8 mouse cellular contexts compared by ENCODE assay signal in the genomic region with DNA sequence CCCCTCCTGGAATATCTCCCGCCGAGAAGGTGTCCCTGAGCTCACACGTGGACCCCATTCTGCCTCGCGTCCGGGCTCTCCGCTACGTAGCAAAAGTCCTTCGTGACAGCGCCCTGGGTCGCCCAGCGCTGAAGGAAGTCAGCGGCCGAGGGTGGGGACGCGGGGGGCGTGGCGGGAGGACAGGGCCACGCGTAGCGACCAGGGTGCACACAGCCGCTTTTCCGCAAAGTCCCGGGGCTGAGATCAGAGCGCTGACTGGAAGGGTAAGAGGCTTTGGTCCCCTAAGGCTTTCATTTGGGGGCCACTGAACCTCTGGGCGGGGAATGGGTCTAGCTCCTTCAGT. TPM values are rescaled to one million over a fixed set of nuclear protein-coding genes. Genes with fewer than 3 reads are reported as not detected.
DNase-seq lines count a peak whose midpoint lies in the region; ATAC-seq and TF ChIP-seq lines count a peak whose summit lies in the region.

No protein-coding gene starts in this region.

- 0% methylated on average over 25 of the region's 26 CpGs for WGBS in hindbrain, postnatal 0 days
- WGBS in liver, embryonic 15.5 days (ENCODE audit: insufficient replicate concordance) = under 1% methylated on average over 25 of the region's 26 CpGs

- TF ChIP-seq CTCF in hindbrain, postnatal 0 days (IDR thresholded peaks at IDR 0.05; ENCODE audit: low read depth) = no peak

- no peaks in the 10 kb centered on the region for H3K27me3 ChIP-seq in hindbrain, postnatal 0 days (ENCODE audit: insufficient read depth, low read length)
- peaks cover 21% of the 10 kb centered on the region for H3K27me3 ChIP-seq in liver, embryonic 15.5 days

- intact Hi-C loops in gastrocnemius, postnatal 14 days (cut with DNase I; ENCODE audit: low total_unique reads) = no loop called here
- intact Hi-C loops in left cerebral cortex, postnatal 14 days (cut with DNase I) = no loop called here

- DNase-seq in B cell, adult 2 months = peak; percentile 73 to 74
- DNase-seq in adrenal gland, adult 2 months = peak; percentile 52
- peak; percentile 51 for DNase-seq in gastrocnemius, postnatal 14 days
- DNase-seq in hindbrain, postnatal 0 days (ENCODE audit: low spot score) = no peak
- peak; percentile 66 for DNase-seq in naive thymus-derived CD4-positive, alpha-beta T cell, adult 2 months (ENCODE audit: low read depth)
- peak; percentile 74 for DNase-seq in thymus, postnatal 14 days
- no peak for DNase-seq in left cerebral cortex, postnatal 14 days (ENCODE audit: low spot score in 2 of 2)

- 0 out of 2 replicates have a peak overlapping the region, but pooled peaks have one; percentile 17 for H3K9ac ChIP-seq in hindbrain, postnatal 0 days (replicated peaks; ENCODE audit: low read length)
- H3K9ac ChIP-seq in liver, embryonic 15.5 days = no peak overlapping the region

- H3K4me2 ChIP-seq in hindbrain, postnatal 0 days (ENCODE audit: low read depth, low read length) = peak overlapping the region; percentile 79
- H3K4me2 ChIP-seq in liver, embryonic 15.5 days = peak overlapping the region; percentile 69

- H3K27ac ChIP-seq in hindbrain, postnatal 0 days = no peak overlapping the region
- H3K27ac ChIP-seq in liver, embryonic 15.5 days (replicated peaks) = peak overlapping the region; percentile 24

- H3K4me3 ChIP-seq in hindbrain, postnatal 0 days (ENCODE audit: low read length) = peak overlapping the region; percentile 38
- H3K4me3 ChIP-seq in liver, embryonic 15.5 days (replicated peaks) = peak overlapping the region; percentile 51

- H3K9me3 ChIP-seq in hindbrain, postnatal 0 days (ENCODE audit: low read length) = no peaks in the 10 kb centered on the region
- H3K9me3 ChIP-seq in liver, embryonic 15.5 days (replicated peaks) = no peaks in the 10 kb centered on the region

- H3K36me3 ChIP-seq in hindbrain, postnatal 0 days (ENCODE audit: insufficient read depth, low read length) = no peaks in the 10 kb centered on the region
- no peaks in the 10 kb centered on the region for H3K36me3 ChIP-seq in liver, embryonic 15.5 days (replicated peaks)

- peaks cover 5% of the 10 kb centered on the region; the same call in 1 of the 2 replicates for H3K4me1 ChIP-seq in hindbrain, postnatal 0 days (ENCODE audit: insufficient read depth, low read length)
- peaks cover 8% of the 10 kb centered on the region; the same call in 1 of the 2 replicates for H3K4me1 ChIP-seq in liver, embryonic 15.5 days (replicated peaks)

- no peak for ATAC-seq in hindbrain, postnatal 0 days
- peak; percentile 62 for ATAC-seq in liver, embryonic 15.5 days (ENCODE audit: insufficient read depth)

RNA-seq across cellular contexts. Expression of a gene that starts 0.4 kb away (rescaled TPM):
- total RNA-seq in adrenal gland, adult 2 months (2021) = not detected
- not detected in 2 replicates for polyA plus RNA-seq in adrenal gland, adult 2 months (2012; rRNA removed)
- total RNA-seq in gastrocnemius, postnatal 14 days (2021) = under 1 TPM in 1 of 2 experiments, not detected in 1; 0.12 TPM
- not detected in 2 replicates for total RNA-seq in hindbrain, postnatal 0 days (2014; rRNA removed)
- polyA plus RNA-seq in hindbrain, postnatal 0 days (2015; fragmentation: Nextera tagmentation; extraction: Ambion mirVana) = 0.23 and 0.33 TPM in 2 replicates
- 9.2 and 10.2 TPM in 2 replicates for polyA plus RNA-seq in liver, embryonic 15.5 days (2015; fragmentation: Nextera tagmentation; extraction: Ambion mirVana)
- total RNA-seq in left cerebral cortex, postnatal 14 days (2021) = not detected

RNA-seq across cellular contexts. Expression of a gene that starts 32.8 kb away (rescaled TPM):
- total RNA-seq in adrenal gland, adult 2 months (2021) = not detected
- not detected in 2 replicates for polyA plus RNA-seq in adrenal gland, adult 2 months (2012; rRNA removed)
- not detected for total RNA-seq in gastrocnemius, postnatal 14 days (2021)
- total RNA-seq in hindbrain, postnatal 0 days (2014; rRNA removed) = 0.25 TPM in 1 of 2 replicates, not detected in the other
- 0.10 and 0.48 TPM in 2 replicates for polyA plus RNA-seq in hindbrain, postnatal 0 days (2015; fragmentation: Nextera tagmentation; extraction: Ambion mirVana)
- 0.03 and 0.08 TPM in 2 replicates for polyA plus RNA-seq in liver, embryonic 15.5 days (2015; fragmentation: Nextera tagmentation; extraction: Ambion mirVana)
- not detected for total RNA-seq in left cerebral cortex, postnatal 14 days (2021)

RNA-seq across cellular contexts. Expression of a gene that starts 42.1 kb away (rescaled TPM):
- not detected for total RNA-seq in adrenal gland, adult 2 months (2021)
- polyA plus RNA-seq in adrenal gland, adult 2 months (2012; rRNA removed) = not detected in 2 replicates
- not detected for total RNA-seq in gastrocnemius, postnatal 14 days (2021)
- 1.1 and 1.5 TPM in 2 replicates for total RNA-seq in hindbrain, postnatal 0 days (2014; rRNA removed)
- polyA plus RNA-seq in hindbrain, postnatal 0 days (2015; fragmentation: Nextera tagmentation; extraction: Ambion mirVana) = 0.71 and 1.5 TPM in 2 replicates
- polyA plus RNA-seq in liver, embryonic 15.5 days (2015; fragmentation: Nextera tagmentation; extraction: Ambion mirVana) = not detected in 2 replicates
- total RNA-seq in left cerebral cortex, postnatal 14 days (2021) = under 1 TPM; 0.11 to 0.30 TPM

Comparison
In these comparisons a context has a peak if more than half of its experiments do, and no peak if none do; other contexts are left out.
1. DNase-seq: peak in B cell, adult 2 months (2 of 2), adrenal gland, adult 2 months (single experiment), gastrocnemius, postnatal 14 days (single experiment), naive thymus-derived CD4-positive, alpha-beta T cell, adult 2 months (single experiment) and thymus, postnatal 14 days (single experiment); none in hindbrain, postnatal 0 days (single experiment) and left cerebral cortex, postnatal 14 days (0 of 2).